Mouse (Mus musculus): ENCODE data around the gene Gm11757. TPM values are rescaled to one million over a fixed set of nuclear protein-coding genes. Genes with fewer than 3 reads are reported as not detected.
"Not testable (repeated sequence)": the region's sequence is repeated elsewhere in the genome, so short reads cannot be mapped to it uniquely, and the experiment has no call there.

The Gm11757 gene
- polyA plus RNA-seq (2011; ENCODE audit: insufficient read depth, insufficient read length, low replicate concordance, missing spikeins): not detected in 2 replicates

DNA sequence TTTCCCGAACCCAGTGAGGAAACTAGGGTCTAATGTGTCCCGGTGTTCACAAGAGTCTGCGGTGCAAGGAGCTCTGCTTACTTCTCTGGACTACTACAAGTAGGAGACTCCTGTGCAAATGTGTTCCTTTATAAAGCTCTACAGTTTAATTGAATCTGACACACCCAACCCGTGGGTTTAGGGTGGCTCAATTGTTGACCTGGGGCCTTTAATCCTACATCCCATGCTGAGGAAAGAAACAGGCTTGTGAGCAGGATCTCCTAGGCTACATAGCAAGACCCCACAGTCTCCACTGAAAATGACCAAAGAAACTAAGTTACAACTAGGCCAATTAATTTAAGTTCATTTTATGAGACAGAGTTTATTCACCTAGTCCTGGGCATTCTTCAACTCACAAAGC, at the start of gene Gm11757:
TSS of gene Gm11757 (minus strand) at position 101 of the 400 bp plus-strand sequence.
- no CpG with 5 or more reads among the region's 4 CpGs for WGBS
- not testable (repeated sequence) for H3K4me1 ChIP-seq (ENCODE audit: control insufficient read depth, insufficient read depth, low read length); H3K4me3 ChIP-seq (replicated peaks; ENCODE audit: control insufficient read depth, low read depth, low read length); H3K27ac ChIP-seq (ENCODE audit: control insufficient read depth, insufficient read depth, low read depth, low read length, poor library complexity)

DNA sequence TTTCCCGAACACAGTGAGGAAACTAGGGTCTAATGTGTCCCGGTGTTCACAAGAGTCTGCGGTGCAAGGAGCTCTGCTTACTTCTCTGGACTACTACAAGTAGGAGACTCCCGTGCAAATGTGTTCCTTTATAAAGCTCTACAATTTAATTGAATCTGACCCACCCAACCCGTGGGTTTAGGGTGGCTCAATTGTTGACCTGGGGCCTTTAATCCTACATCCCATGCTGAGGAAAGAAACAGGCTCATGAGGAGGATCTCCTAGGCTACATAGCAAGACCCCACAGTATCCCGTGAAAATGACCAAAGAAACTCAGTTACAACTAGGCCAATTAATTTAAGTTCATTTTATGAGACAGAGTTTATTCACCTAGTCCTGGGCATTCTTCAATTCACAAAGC, 29.7 kb upstream of the Gm11757 start, which contains the start of gene Gm11756:
TSS of gene Gm11756 (minus strand) at position 101 of the 400 bp plus-strand sequence.
- H3K4me1 ChIP-seq (ENCODE audit: control insufficient read depth, insufficient read depth, low read length); H3K4me3 ChIP-seq (replicated peaks; ENCODE audit: control insufficient read depth, low read depth, low read length); H3K27ac ChIP-seq (ENCODE audit: control insufficient read depth, insufficient read depth, low read depth, low read length, poor library complexity): not testable (repeated sequence)
- 70% methylated on average over 6 of the region's 6 CpGs for WGBS

DNA sequence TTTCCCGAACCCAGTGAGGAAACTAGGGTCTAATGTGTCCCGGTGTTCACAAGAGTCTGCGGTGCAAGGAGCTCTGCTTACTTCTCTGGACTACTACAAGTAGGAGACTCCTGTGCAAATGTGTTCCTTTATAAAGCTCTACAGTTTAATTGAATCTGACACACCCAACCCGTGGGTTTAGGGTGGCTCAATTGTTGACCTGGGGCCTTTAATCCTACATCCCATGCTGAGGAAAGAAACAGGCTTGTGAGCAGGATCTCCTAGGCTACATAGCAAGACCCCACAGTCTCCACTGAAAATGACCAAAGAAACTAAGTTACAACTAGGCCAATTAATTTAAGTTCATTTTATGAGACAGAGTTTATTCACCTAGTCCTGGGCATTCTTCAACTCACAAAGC, 14.9 kb upstream of the Gm11757 start, which contains the start of gene Gm13871:
TSS of gene Gm13871 (minus strand) at position 101 of the 400 bp plus-strand sequence.
- H3K4me3 ChIP-seq (replicated peaks; ENCODE audit: control insufficient read depth, low read depth, low read length); H3K4me1 ChIP-seq (ENCODE audit: control insufficient read depth, insufficient read depth, low read length); H3K27ac ChIP-seq (ENCODE audit: control insufficient read depth, insufficient read depth, low read depth, low read length, poor library complexity): not testable (repeated sequence)
- no CpG with 5 or more reads among the region's 4 CpGs for WGBS

DNA sequence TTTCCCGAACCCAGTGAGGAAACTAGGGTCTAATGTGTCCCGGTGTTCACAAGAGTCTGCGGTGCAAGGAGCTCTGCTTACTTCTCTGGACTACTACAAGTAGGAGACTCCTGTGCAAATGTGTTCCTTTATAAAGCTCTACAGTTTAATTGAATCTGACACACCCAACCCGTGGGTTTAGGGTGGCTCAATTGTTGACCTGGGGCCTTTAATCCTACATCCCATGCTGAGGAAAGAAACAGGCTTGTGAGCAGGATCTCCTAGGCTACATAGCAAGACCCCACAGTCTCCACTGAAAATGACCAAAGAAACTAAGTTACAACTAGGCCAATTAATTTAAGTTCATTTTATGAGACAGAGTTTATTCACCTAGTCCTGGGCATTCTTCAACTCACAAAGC, 14.7 kb downstream of the Gm11757 start, which contains the start of gene Gm11758:
TSS of gene Gm11758 (minus strand) at position 101 of the 400 bp plus-strand sequence.
- no CpG with 5 or more reads among the region's 4 CpGs for WGBS
- not testable (repeated sequence) for H3K4me3 ChIP-seq (replicated peaks; ENCODE audit: control insufficient read depth, low read depth, low read length); H3K4me1 ChIP-seq (ENCODE audit: control insufficient read depth, insufficient read depth, low read length); H3K27ac ChIP-seq (ENCODE audit: control insufficient read depth, insufficient read depth, low read depth, low read length, poor library complexity)

Other genes with a start within 250 kb of the Gm11757 start
- gene Gm11239, start 222.8 kb downstream of the Gm11757 start, polyA plus RNA-seq (2011; ENCODE audit: insufficient read depth, insufficient read length, low replicate concordance, missing spikeins): not detected in 2 replicates
- not detected in 2 replicates for gene Gm428, start 207.6 kb downstream of the Gm11757 start, polyA plus RNA-seq (2011; ENCODE audit: insufficient read depth, insufficient read length, low replicate concordance, missing spikeins)
- gene Rasef, start 100.1 kb downstream of the Gm11757 start, polyA plus RNA-seq (2011; ENCODE audit: insufficient read depth, insufficient read length, low replicate concordance, missing spikeins): not detected in 2 replicates
- not detected in 2 replicates for gene Gm11758, start 14.8 kb downstream of the Gm11757 start, polyA plus RNA-seq (2011; ENCODE audit: insufficient read depth, insufficient read length, low replicate concordance, missing spikeins)
- not detected in 2 replicates for gene Gm13871, start 14.8 kb upstream of the Gm11757 start, polyA plus RNA-seq (2011; ENCODE audit: insufficient read depth, insufficient read length, low replicate concordance, missing spikeins)
- gene Gm11756, start 29.6 kb upstream of the Gm11757 start, polyA plus RNA-seq (2011; ENCODE audit: insufficient read depth, insufficient read length, low replicate concordance, missing spikeins): not detected in 2 replicates
- not detected in 2 replicates for gene 2310002L09Rik, start 59.7 kb upstream of the Gm11757 start, polyA plus RNA-seq (2011; ENCODE audit: insufficient read depth, insufficient read length, low replicate concordance, missing spikeins)
- gene Frmd3, start 122.3 kb upstream of the Gm11757 start, polyA plus RNA-seq (2011; ENCODE audit: insufficient read depth, insufficient read length, low replicate concordance, missing spikeins): 0.40 and 1.1 TPM in 2 replicates